In the genomic region with DNA sequence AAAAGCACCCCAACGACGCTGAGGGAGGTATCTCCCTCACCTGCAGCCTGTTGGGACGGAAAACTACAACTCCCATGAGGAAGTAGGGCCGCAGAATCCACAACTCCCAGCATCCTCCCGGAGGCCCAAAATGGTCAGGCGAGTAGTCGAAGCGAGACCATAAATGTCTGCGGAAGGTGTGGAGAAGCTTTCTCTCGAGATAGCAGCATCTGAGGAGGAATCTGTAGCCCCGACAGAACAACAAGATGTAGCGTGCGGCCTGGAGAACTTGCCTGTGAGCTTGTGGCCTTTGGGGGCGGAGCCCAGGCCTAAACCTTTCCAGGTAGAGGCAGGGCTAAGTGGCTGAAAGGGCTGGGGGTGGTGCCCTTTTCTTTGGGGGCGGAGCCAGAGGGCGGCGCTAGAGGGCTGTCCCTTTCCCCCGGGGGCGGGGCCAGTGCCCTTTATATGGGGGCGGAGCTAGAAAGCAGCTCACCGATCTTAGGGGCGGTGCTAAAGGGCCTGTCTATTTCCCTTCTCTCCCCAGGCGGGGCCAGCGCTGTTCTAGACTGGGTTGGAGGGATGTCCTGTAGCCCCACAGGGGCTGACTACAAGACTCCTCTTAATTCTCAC, we compare ENCODE assay signal across 8 mouse cellular contexts. TPM values are rescaled to one million over a fixed set of nuclear protein-coding genes. Genes with fewer than 3 reads are reported as not detected.
DNase-seq lines count a peak whose midpoint lies in the region; ATAC-seq and TF ChIP-seq lines count a peak whose summit lies in the region.

A gene (plus strand): TSS at position 128 of the 609 bp plus-strand sequence.

- no peaks in the 10 kb centered on the region for H3K27me3 ChIP-seq in E14TG2a.4 (ENCODE audit: insufficient read depth, low read length)
- no peaks in the 10 kb centered on the region for H3K27me3 ChIP-seq in forebrain, embryonic 13.5 days
- H3K27me3 ChIP-seq in liver, postnatal 0 days (ENCODE audit: insufficient read depth, low read length), result no peaks in the 10 kb centered on the region
- H3K27me3 ChIP-seq in neural tube, embryonic 14.5 days (ENCODE audit: control insufficient read depth, insufficient read depth, low read length), result no peaks in the 10 kb centered on the region

- peak; percentile 97 for ATAC-seq in forebrain, embryonic 13.5 days
- peak; percentile 98 for ATAC-seq in liver, postnatal 0 days
- peak; percentile 97 for ATAC-seq in neural tube, embryonic 14.5 days (ENCODE audit: low read depth)

- H3K4me3 ChIP-seq in E14TG2a.4 (replicated peaks; ENCODE audit: low read length), result peak within 1 kb of the TSS; percentile 82
- peak within 1 kb of the TSS; percentile 47 for H3K4me3 ChIP-seq in forebrain, embryonic 13.5 days
- peak within 1 kb of the TSS; percentile 58 for H3K4me3 ChIP-seq in liver, postnatal 0 days (ENCODE audit: low read depth, low read length)
- H3K4me3 ChIP-seq in neural tube, embryonic 14.5 days (ENCODE audit: low read depth, low read length), result peak within 1 kb of the TSS; percentile 43

- peak; percentile 95 for DNase-seq in c-Kit-positive CD71-positive TER-119-positive erythroid progenitor cells, embryonic 14.5 days (ENCODE audit: low spot score)
- DNase-seq in heart, postnatal 10 days, result peak; percentile 97 to 98
- DNase-seq in large intestine, adult 2 months (ENCODE audit: low read depth, low spot score), result peak; percentile 93
- peak; percentile 98 for DNase-seq in liver, postnatal 0 days
- peak; percentile 99 for DNase-seq in testis, postnatal 10 days (ENCODE audit: low spot score)

- peak within 1 kb of the TSS; percentile 80 for H3K27ac ChIP-seq in forebrain, embryonic 13.5 days
- peak within 1 kb of the TSS; percentile 71 for H3K27ac ChIP-seq in liver, postnatal 0 days (ENCODE audit: low read depth)
- H3K27ac ChIP-seq in neural tube, embryonic 14.5 days (ENCODE audit: low read depth, low read length), result peak within 1 kb of the TSS; percentile 84

- no peaks in the 10 kb centered on the region for H3K9me3 ChIP-seq in E14TG2a.4 (ENCODE audit: low read length)
- H3K9me3 ChIP-seq in forebrain, embryonic 13.5 days (replicated peaks), result no peaks in the 10 kb centered on the region
- H3K9me3 ChIP-seq in liver, postnatal 0 days (ENCODE audit: low read length), result no peaks in the 10 kb centered on the region
- H3K9me3 ChIP-seq in neural tube, embryonic 14.5 days (ENCODE audit: control insufficient read depth, low read length), result no peaks in the 10 kb centered on the region

- peaks cover 27% of the 10 kb centered on the region for H3K4me1 ChIP-seq in E14TG2a.4 (replicated peaks; ENCODE audit: low read depth, low read length)
- H3K4me1 ChIP-seq in forebrain, embryonic 13.5 days, result no peaks in the 10 kb centered on the region
- H3K4me1 ChIP-seq in liver, postnatal 0 days (ENCODE audit: insufficient read depth), result peaks cover 3% of the 10 kb centered on the region; the same call in 1 of the 2 replicates
- H3K4me1 ChIP-seq in neural tube, embryonic 14.5 days (ENCODE audit: control insufficient read depth, insufficient read depth, low read length), result no peaks in the 10 kb centered on the region

- H3K36me3 ChIP-seq in E14TG2a.4 (ENCODE audit: insufficient read depth, low read length), result no peaks in the 10 kb centered on the region
- no peaks in the 10 kb centered on the region for H3K36me3 ChIP-seq in forebrain, embryonic 13.5 days (ENCODE audit: poor library complexity, severe bottlenecking)
- H3K36me3 ChIP-seq in liver, postnatal 0 days (replicated peaks; ENCODE audit: insufficient read depth, low read length), result no peaks in the 10 kb centered on the region
- H3K36me3 ChIP-seq in neural tube, embryonic 14.5 days (ENCODE audit: control insufficient read depth, insufficient read depth, low read length), result no peaks in the 10 kb centered on the region

- H3K4me2 ChIP-seq in forebrain, embryonic 13.5 days, result peak within 1 kb of the TSS; percentile 60
- H3K4me2 ChIP-seq in liver, postnatal 0 days (ENCODE audit: low read depth, low read length), result peak within 1 kb of the TSS; percentile 89
- H3K4me2 ChIP-seq in neural tube, embryonic 14.5 days (ENCODE audit: low read depth, low read length), result peak within 1 kb of the TSS; percentile 52

- intact Hi-C loops in heart, postnatal 10 days (cut with DNase I), result loop anchor here (10.0 kb wide), 1 partner anchor 310 kb away; no protein-coding TSS in a partner anchor

- no peak for TF ChIP-seq CTCF in E14TG2a.4 (conservative IDR thresholded peaks at IDR 0.05; ENCODE audit: low read length)
- TF ChIP-seq CTCF in liver, postnatal 0 days (IDR thresholded peaks at IDR 0.05; ENCODE audit: low read depth), result peak; percentile 33

- TF ChIP-seq EP300 in liver, postnatal 0 days (IDR thresholded peaks at IDR 0.05; ENCODE audit: low read depth), result no peak

- under 1% methylated on average over 24 of the region's 24 CpGs for WGBS in forebrain, embryonic 13.5 days
- under 1% methylated on average over 24 of the region's 24 CpGs for WGBS in large intestine, adult 2 months
- WGBS in liver, postnatal 0 days (ENCODE audit: insufficient replicate concordance), result under 1% methylated on average over 24 of the region's 24 CpGs
- 1% methylated on average over 23 of the region's 24 CpGs for WGBS in neural tube, embryonic 14.5 days

- H3K9ac ChIP-seq in forebrain, embryonic 13.5 days, result peak within 1 kb of the TSS; percentile 51
- H3K9ac ChIP-seq in liver, postnatal 0 days (replicated peaks), result peak within 1 kb of the TSS; percentile 35
- H3K9ac ChIP-seq in neural tube, embryonic 14.5 days (replicated peaks; ENCODE audit: low read depth, low read length), result peak within 1 kb of the TSS; percentile 49

RNA-seq across cellular contexts. Expression of the gene that starts here (rescaled TPM):
- 6.4 and 8.0 TPM in 2 replicates for polyA plus RNA-seq in forebrain, embryonic 13.5 days (2015; fragmentation: Nextera tagmentation; extraction: Ambion mirVana)
- total RNA-seq in heart, postnatal 10 days (2021), result 1 to 10 TPM; 3.8 to 3.9 TPM
- polyA plus RNA-seq in large intestine, adult 2 months (2012; rRNA removed), result 2.7 and 2.8 TPM in 2 replicates
- polyA plus RNA-seq in liver, postnatal 0 days (2015; fragmentation: Nextera tagmentation; extraction: Ambion mirVana), result 1.7 and 2.1 TPM in 2 replicates
- polyA plus RNA-seq in neural tube, embryonic 14.5 days (2014; fragmentation: Nextera tagmentation; extraction: Ambion mirVana), result 5.6 and 6.2 TPM in 2 replicates

Comparison
In these comparisons a context has a peak if more than half of its experiments do, and no peak if none do; other contexts are left out.
1. Peak in every context shown above with its lines: DNase-seq, ATAC-seq, H3K4me3 ChIP-seq and H3K27ac ChIP-seq.